14 mouse cellular contexts compared by ENCODE assay signal in genomic region chr6:94225091-94225490, GRCm38 (mm10). TPM values are rescaled to one million over a fixed set of nuclear protein-coding genes. Genes with fewer than 3 reads are reported as not detected.
A peak's percentile ranks its signal among the peaks of the same experiment; 100 is the strongest.
DNase-seq lines count a peak whose midpoint lies in the region; ATAC-seq and TF ChIP-seq lines count a peak whose summit lies in the region.
"Had no signal": no experiment of that assay in that cellular context is flagged by ENCODE, and none has a peak within 500 bp of the region (broad histone marks: within the 10 kb centered on the region; RNA-seq: fewer than 3 reads in every experiment).

No protein-coding gene starts in this region.

- H3K27ac ChIP-seq in layer of hippocampus, adult 2 months: no peak overlapping the region
- H3K27ac ChIP-seq: hindbrain, embryonic 12.5 days; kidney, postnatal 0 days had no signal

- ATAC-seq in megakaryocyte, adult 5-6 weeks (ENCODE audit: poor library complexity, severe bottlenecking): no peak
- ATAC-seq: forebrain, embryonic 16.5 days had no signal

- H3K4me3 ChIP-seq in layer of hippocampus, adult 2 months: no peak overlapping the region
- H3K4me3 ChIP-seq: hindbrain, embryonic 12.5 days had no signal

- TF ChIP-seq CTCF in layer of hippocampus, adult 2 months (conservative IDR thresholded peaks at IDR 0.05): no peak

- DNase-seq in heart, adult 18-20 months: peak; percentile 41 to 44
- DNase-seq in heart, adult 8-10 months (ENCODE audit: low spot score): no peak
- DNase-seq in urinary bladder, postnatal 25 days (ENCODE audit: low spot score): peak; percentile 50
- no peak for DNase-seq in urinary bladder, postnatal 4 days (ENCODE audit: low spot score in 2 of 2)
- DNase-seq in fibroblast of lung, adult 2 months (ENCODE audit: low read depth): peak; percentile 71
- no peak for DNase-seq in frontal cortex, postnatal 25 days (ENCODE audit: low spot score in 2 of 2)
- no peak for DNase-seq in layer of hippocampus, adult 2 months (ENCODE audit: low spot score in 2 of 2)
- DNase-seq: cerebellum, adult 11 months; lung, embryonic 14.5 days; thymus, adult 2 months had no signal

RNA-seq across cellular contexts. Expression of gene Magi1, which starts 58.6 kb away (rescaled TPM):
- total RNA-seq in heart, adult 18-20 months (2021): 10 to 100 TPM; 13.9 to 18.5 TPM
- 10 to 100 TPM; 11.3 to 16.5 (median 15.2) TPM for total RNA-seq in heart, adult 8-10 months (2022)
- 0.09 TPM in 1 of 2 replicates, not detected in the other for total RNA-seq in megakaryocyte, adult 5-6 weeks (2015)
- total RNA-seq in megakaryocyte, adult 5-6 weeks (2017): not detected in 2 replicates
- 10 to 100 TPM; 46.5 to 48.8 TPM for total RNA-seq in layer of hippocampus, adult 2 months (2021)

Comparison
In these comparisons a context has a peak if more than half of its experiments do, and no peak if none do; other contexts are left out.
1. DNase-seq: peak in heart, adult 18-20 months (2 of 2), urinary bladder, postnatal 25 days (single experiment) and fibroblast of lung, adult 2 months (single experiment); none in heart, adult 8-10 months (single experiment), urinary bladder, postnatal 4 days (0 of 2), frontal cortex, postnatal 25 days (0 of 2) and layer of hippocampus, adult 2 months (0 of 2).
2. RNA of gene Magi1, which starts 58.6 kb away (total RNA-seq): 46.5 to 48.8 TPM in layer of hippocampus, adult 2 months, 13.9 to 18.5 TPM in heart, adult 18-20 months and 11.3 to 16.5 TPM in heart, adult 8-10 months; 0.09 TPM in megakaryocyte, adult 5-6 weeks; every median in the first group is over 10 times any median in the second.